Mouse (Mus musculus) liver, embryonic 13.5 days (tissue): ENCODE data around the gene Trpv4. TPM values are rescaled to one million over a fixed set of nuclear protein-coding genes. Genes with fewer than 3 reads are reported as not detected.

Source experiments
- ATAC-seq: fragments of 200-750 bp; cut with Nextera tagmentation; 2 replicates; pipeline ENCODE4 v1.8.0; 2017; ENCODE audit warnings: low read depth, mild to moderate bottlenecking, moderate number of reproducible peaks, moderate library complexity
- DNase-seq: peaks from one replicate; pipeline ENCODE4 v3.0.0; 2022
- H3K27ac ChIP-seq: fragments of 300-500 bp; sonication (generic); 2 replicates; pipeline ENCODE4 v1.5.1; 2015; ENCODE audit warnings: moderate library complexity, mild to moderate bottlenecking, inconsistent platforms
- H3K27me3 ChIP-seq: fragments of 300-500 bp; sonication (generic); 2 replicates; pipeline ENCODE4 v1.6.1; 2015; ENCODE audit warnings: mild to moderate bottlenecking, inconsistent platforms
- H3K36me3 ChIP-seq: fragments of 300-500 bp; sonication (generic); 2 replicates; pipeline ENCODE4 v1.6.1; 2015; ENCODE audit warnings: mild to moderate bottlenecking, inconsistent platforms
- H3K4me1 ChIP-seq: fragments of 300-500 bp; sonication (generic); replicated peaks from 2 replicates; pipeline ENCODE4 v1.6.1; 2015; ENCODE audit warnings: inconsistent platforms
- H3K4me2 ChIP-seq: fragments of 300-500 bp; sonication (generic); 2 replicates; pipeline ENCODE4 v1.6.1; 2015; ENCODE audit warnings: inconsistent platforms, mild to moderate bottlenecking, moderate library complexity
- H3K4me3 ChIP-seq: fragments of 300-500 bp; sonication (generic); replicated peaks from 2 replicates; pipeline ENCODE4 v1.5.1; 2015; ENCODE audit warnings: mild to moderate bottlenecking, inconsistent platforms
- H3K9ac ChIP-seq: fragments of 300-500 bp; sonication (generic); 2 replicates; pipeline ENCODE4 v1.6.1; 2015; ENCODE audit warnings: mild to moderate bottlenecking, inconsistent platforms
- H3K9me3 ChIP-seq: fragments of 300-500 bp; sonication (generic); replicated peaks from 2 replicates; pipeline ENCODE4 v1.6.1; 2016; ENCODE audit warnings: inconsistent platforms
- WGBS: fragments of 180-500 bp; shearing (Covaris S2); methylation state at CpG from one replicate; pipeline ENCODE4 v1.1.7; 2015; ENCODE audit not compliant: insufficient replicate concordance; 5-methylcytosine and 5-hydroxymethylcytosine counted together
- polyA plus RNA-seq: library from polyadenylated mRNA; unstranded; fragments of >200 nt; fragmentation: Nextera tagmentation; extraction: Ambion mirVana; gene quantifications from 2 replicates; pipeline ENCODE4 v1.2.1, GENCODE M21; 2015

Trpv4 gene
- polyA plus RNA-seq, 1 experiment from 2014 or later, result 0.17 TPM

DNA sequence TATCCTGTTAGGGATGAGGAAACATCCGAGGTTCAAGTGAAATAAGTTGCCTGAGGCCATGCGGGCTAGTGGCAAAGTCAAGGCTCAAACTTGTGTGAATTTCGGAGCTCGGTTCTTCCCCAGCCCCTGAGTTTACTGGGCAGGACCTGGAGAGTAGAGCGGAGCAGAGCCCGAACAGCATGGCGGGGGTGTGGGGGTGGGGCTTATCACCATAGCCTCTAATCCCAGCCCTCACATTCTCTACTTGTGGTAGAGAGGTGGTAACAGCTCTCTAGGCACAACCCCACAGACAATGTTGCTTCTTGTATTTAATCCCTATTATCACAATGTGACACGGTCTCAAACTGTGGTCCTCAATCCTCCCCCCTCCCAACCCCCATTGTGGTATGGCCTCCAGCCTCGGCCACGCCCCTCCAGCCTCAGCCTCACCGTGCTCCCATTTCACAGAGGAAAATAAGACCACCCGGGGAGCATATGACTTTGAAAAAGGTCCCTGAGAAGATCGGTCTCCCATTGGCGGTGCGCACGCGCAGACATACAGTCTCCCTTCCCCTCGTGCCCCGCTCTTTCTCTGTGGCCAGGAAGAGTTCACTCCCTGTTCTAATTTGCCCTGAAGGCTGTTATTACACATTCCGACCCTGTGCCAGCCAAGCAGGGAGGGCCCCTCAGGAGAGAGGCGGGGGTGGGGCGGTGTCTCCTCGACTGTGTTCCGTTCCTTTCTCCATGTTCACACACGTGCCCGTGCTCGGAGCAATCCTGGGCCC is 10.8 kb downstream of the Trpv4 start:
- Histone ChIP-seq H3K9me3 (no peaks in the 10 kb centered on the region), H3K27me3 (0 out of 2 replicates have a peak, but pooled peaks cover 7% of the 10 kb centered on the region), H3K36me3 (no peaks in the 10 kb centered on the region), H3K4me2 (peak overlapping the region; percentile 67), H3K9ac (peak overlapping the region; percentile 56), H3K27ac (peak overlapping the region; percentile 12; the same call in 1 of the 2 replicates), H3K4me1 (peaks cover 42% of the 10 kb centered on the region), H3K4me3 (peak overlapping the region; percentile 40)
- 1% methylated on average over 27 of the region's 27 CpGs for WGBS
- DNase-seq (peak; percentile 45), ATAC-seq (peak; percentile 63)

DNA sequence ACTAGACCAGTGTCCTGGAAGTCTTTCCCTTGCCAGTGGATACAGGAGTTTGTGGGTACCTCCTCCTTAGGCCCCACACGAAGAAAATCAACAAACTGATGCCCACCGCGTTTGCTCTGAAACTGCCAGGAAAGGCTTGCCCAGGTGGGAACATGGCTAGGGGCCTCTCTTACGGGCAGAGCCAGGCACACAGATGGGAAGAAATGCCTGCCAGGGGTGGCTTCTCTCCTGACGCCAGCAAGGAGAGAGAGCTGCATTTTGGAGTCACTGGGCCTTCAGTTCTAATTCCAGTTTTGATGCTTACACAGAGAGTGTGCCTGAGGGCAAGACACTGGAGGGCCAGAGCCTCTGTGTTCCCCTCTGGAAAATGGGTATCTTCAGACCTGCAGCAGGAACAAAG is 12.3 kb downstream of the Trpv4 start:
- peaks cover 9% of the 10 kb centered on the region; the same call in 1 of the 2 replicates for H3K27me3 ChIP-seq
- peaks cover 37% of the 10 kb centered on the region for H3K4me1 ChIP-seq
- no peak overlapping the region for H3K9ac ChIP-seq
- WGBS, result 71% methylated on average over 5 of the region's 5 CpGs
- ATAC-seq, result no peak
- no peak for DNase-seq
- H3K27ac ChIP-seq, result no peak overlapping the region
- H3K36me3 ChIP-seq, result no peaks in the 10 kb centered on the region
- H3K4me2 ChIP-seq, result no peak overlapping the region
- H3K4me3 ChIP-seq, result no peak overlapping the region
- no peaks in the 10 kb centered on the region for H3K9me3 ChIP-seq

DNA sequence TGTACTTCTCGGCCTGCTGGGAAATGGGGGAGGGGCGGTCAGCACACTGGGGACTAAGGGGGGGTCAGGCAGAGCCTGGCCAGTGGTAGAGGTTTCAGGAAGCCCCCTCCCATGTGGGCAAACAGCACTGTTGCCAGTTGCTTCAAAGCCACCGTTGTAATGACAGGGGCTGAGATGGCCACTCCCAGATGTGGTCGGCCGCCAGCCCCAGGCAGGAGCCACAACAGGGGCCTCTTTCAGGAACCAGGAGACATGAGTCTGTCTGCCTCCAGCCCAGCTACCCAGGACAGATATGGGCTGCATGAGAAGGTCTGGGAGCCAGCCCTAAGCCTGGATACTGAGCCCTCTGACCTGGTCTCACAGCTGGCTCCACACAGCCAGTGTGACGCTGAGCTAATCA is 13.3 kb downstream of the Trpv4 start:
- Histone ChIP-seq H3K9ac (no peak overlapping the region), H3K4me3 (no peak overlapping the region), H3K27me3 (peaks cover 16% of the 10 kb centered on the region), H3K4me2 (no peak overlapping the region), H3K4me1 (peaks cover 28% of the 10 kb centered on the region), H3K27ac (no peak overlapping the region), H3K36me3 (no peaks in the 10 kb centered on the region), H3K9me3 (no peaks in the 10 kb centered on the region)
- ATAC-seq (peak; percentile 41; the same call in 1 of the 2 replicates), DNase-seq (no peak)
- WGBS, result 9% methylated on average over 6 of the region's 6 CpGs

DNA sequence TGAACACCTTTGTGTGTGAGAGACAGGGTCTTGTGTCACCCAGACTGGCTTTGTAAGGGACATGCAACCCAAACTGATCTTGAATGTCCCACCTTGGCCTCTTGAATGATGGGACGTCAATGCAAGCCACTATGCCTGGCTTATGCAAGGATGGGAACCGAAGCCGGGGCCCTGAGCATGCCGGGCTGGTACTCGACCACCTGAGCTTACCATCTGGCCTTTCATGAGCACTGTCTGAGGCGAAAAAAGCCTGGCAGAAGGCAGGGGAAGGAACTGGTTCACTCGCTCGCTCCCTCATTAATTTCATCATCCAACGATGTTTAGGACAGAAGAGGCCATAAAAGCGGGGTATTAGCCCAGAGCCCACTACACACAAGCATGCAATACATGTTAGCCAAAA is 17.4 kb downstream of the Trpv4 start:
- H3K36me3 ChIP-seq, result no peaks in the 10 kb centered on the region
- ATAC-seq (no peak), DNase-seq (no peak)
- no peak overlapping the region for H3K4me2 ChIP-seq
- H3K4me3 ChIP-seq, result no peak overlapping the region
- H3K27me3 ChIP-seq, result peaks cover 21% of the 10 kb centered on the region
- peaks cover 16% of the 10 kb centered on the region for H3K4me1 ChIP-seq
- H3K9me3 ChIP-seq, result no peaks in the 10 kb centered on the region
- WGBS, result 65% methylated on average over 10 of the region's 10 CpGs
- H3K9ac ChIP-seq, result no peak overlapping the region
- H3K27ac ChIP-seq, result no peak overlapping the region

DNA sequence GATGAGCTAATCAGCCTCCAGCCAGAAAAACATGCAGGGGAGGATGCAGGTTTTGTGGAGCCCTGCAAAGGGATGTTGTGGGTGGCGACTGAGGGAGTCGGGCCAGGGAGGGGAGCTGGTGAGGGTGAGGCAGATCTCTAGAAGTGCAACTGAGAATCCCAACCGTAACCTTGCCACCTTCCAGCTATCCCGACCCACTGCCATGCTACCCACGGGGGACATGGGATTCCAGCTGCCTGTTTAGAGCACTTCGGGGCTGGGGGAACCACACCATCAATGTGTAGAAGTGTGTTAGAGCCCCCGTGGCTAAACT is 18.6 kb downstream of the Trpv4 start:
- H3K4me2 ChIP-seq, result no peak overlapping the region
- peaks cover 21% of the 10 kb centered on the region for H3K27me3 ChIP-seq
- H3K9me3 ChIP-seq, result no peaks in the 10 kb centered on the region
- ATAC-seq (peak; percentile 24; the same call in 1 of the 2 replicates), DNase-seq (no peak)
- no peak overlapping the region for H3K4me3 ChIP-seq
- no peaks in the 10 kb centered on the region for H3K36me3 ChIP-seq
- WGBS, result 20% methylated on average over 7 of the region's 7 CpGs
- no peak overlapping the region for H3K9ac ChIP-seq
- H3K27ac ChIP-seq, result no peak overlapping the region
- H3K4me1 ChIP-seq, result peaks cover 7% of the 10 kb centered on the region

DNA sequence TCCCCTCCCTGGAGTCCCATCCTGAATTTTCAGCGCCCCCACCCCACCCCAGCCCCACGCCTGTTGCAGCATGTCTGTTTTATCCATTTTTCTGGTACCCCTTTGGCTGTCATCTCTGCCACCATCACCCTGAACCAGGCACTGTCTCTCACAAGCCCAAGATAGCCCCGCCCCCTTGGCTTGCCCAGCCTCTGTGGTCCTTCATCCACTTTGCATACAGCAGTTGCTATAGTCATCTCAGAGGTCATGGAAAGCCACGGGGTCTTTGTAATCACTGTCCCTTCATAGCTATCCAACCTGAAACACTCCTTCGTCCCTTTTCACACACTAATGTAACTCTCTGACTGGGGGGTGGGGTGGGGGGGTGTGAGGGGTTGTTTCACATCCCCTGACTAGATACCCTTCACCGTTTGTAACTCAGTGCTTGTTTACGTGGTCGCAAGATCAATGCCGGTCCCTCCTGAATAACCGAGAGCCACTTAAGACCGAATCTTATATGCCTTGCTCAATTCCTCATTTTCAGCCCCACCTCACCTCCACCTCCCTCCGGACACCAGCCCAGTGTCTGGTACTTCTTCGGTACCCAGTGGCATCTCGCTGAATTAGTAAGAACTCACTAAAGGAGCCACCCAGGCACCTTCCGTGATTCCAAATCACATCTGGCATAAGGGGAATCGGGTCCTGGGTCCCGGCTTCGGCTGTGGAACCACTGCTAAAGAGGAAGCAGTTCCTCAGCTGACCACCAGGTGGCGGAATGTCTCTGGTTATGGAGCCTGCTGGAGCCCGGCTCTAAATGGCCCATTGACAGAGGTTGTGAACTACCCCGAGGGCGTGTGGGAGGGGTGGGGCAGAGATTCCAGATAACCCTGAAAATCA is 19.2 kb downstream of the Trpv4 start:
- Histone ChIP-seq H3K27ac (no peak overlapping the region), H3K27me3 (peaks cover 21% of the 10 kb centered on the region), H3K4me3 (no peak overlapping the region), H3K4me2 (no peak overlapping the region), H3K9me3 (no peaks in the 10 kb centered on the region), H3K4me1 (peaks cover 7% of the 10 kb centered on the region), H3K36me3 (no peaks in the 10 kb centered on the region), H3K9ac (no peak overlapping the region)
- peak; percentile 68 for DNase-seq
- WGBS, result 14% methylated on average over 22 of the region's 22 CpGs
- peak; percentile 63 for ATAC-seq

DNA sequence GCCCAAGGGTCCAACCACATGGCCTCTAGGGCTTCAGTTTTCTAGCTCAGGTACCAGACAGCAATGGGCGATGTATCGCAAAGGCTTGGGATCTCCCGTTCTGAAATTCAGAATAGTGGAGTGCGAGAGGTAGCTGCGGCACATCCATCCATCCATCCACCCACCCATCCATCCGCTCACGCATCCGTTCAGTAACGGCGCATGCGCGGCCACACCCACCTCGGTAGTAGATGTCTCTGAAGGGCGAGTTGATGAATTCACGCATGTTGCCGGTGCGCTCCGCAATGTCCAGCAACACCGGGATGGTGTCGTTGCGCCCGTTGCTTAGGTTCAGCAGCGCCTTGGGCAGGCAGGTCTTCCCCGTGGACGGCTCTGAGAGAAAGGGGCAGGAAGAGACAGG is 22.1 kb downstream of the Trpv4 start:
- peaks cover 7% of the 10 kb centered on the region for H3K4me1 ChIP-seq
- no peak for ATAC-seq

DNA sequence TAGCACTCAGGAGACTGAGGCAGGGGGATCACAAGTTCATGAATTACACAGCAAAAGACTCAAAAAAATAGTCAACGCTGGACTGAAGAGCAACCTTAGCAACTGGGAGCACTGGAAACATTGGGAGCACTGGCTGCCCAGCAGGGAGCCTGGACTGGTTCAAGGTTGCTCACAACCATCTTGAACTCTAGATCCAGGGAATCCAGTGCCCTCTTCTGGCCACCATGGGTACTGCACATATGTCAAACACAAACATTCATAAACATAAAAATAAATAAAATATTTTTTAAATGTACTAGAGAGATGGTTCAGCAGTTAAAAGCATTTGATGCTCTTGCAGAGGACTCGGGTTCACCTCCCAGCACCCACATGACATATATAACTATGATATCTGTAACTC is 26.9 kb downstream of the Trpv4 start:
- WGBS, result 32% methylated on average over 2 of the region's 2 CpGs
- Histone ChIP-seq H3K4me1 (no peaks in the 10 kb centered on the region), H3K9me3 (no peaks in the 10 kb centered on the region), H3K27me3 (no peaks in the 10 kb centered on the region), H3K9ac (no peak overlapping the region), H3K36me3 (no peaks in the 10 kb centered on the region), H3K27ac (no peak overlapping the region), H3K4me2 (no peak overlapping the region), H3K4me3 (no peak overlapping the region)
- no peak for ATAC-seq
- no peak for DNase-seq

More for the DNA sequence above, 22.1 kb downstream of the Trpv4 start:
- H3K27ac ChIP-seq, result no peak overlapping the region
- no peak overlapping the region for H3K4me3 ChIP-seq
- DNase-seq, result no peak
- no peak overlapping the region for H3K4me2 ChIP-seq
- H3K9me3 ChIP-seq, result no peaks in the 10 kb centered on the region
- H3K27me3 ChIP-seq, result peaks cover 14% of the 10 kb centered on the region
- WGBS, result 69% methylated on average over 25 of the region's 25 CpGs
- no peaks in the 10 kb centered on the region for H3K36me3 ChIP-seq
- no peak overlapping the region for H3K9ac ChIP-seq

DNA sequence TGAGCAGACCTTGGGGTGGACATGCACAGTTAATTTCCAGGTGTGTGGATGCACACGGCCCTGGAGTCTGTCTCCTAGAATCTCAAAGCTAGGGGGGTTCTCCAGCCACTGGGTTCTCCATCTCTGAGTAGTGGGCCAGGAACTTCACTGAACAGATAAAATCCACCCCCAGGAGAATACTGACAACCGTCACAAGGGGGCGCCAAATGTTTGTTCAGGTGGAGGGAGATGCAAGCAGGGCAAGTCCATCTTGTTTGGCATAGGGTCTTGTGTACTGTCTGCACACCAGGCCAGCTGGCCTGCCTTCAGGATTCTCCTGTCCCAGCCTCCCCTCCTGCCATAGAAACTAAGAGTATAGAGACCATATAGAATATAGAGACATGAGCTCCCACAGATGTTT is 32.6 kb downstream of the Trpv4 start:
- H3K4me2 ChIP-seq, result no peak overlapping the region
- H3K4me1 ChIP-seq, result no peaks in the 10 kb centered on the region
- WGBS, result 8% methylated on average over 3 of the region's 3 CpGs
- no peak for ATAC-seq
- no peak overlapping the region for H3K9ac ChIP-seq
- DNase-seq, result no peak
- H3K27me3 ChIP-seq, result no peaks in the 10 kb centered on the region
- no peak overlapping the region for H3K27ac ChIP-seq
- H3K36me3 ChIP-seq, result no peaks in the 10 kb centered on the region
- no peak overlapping the region for H3K4me3 ChIP-seq
- H3K9me3 ChIP-seq, result no peaks in the 10 kb centered on the region

DNA sequence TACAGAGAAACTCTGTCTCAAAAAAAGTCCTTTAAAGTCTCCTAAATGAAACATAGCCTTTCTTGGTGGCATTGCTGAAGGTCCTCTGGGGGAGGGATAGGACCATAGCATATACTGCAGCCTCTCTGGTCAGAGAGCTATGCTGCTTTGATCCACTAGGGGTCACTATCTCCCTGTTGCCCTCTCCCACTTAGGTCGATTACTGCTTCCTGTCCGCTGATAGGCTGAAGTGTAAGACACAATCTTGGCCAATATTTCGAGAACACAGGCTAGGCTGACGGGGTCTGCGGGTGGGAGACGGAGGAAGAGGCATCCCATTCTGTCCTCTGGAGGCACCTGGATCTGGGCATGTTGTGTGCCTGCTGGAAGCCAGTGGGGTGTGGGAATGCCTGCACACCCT is 37.9 kb downstream of the Trpv4 start:
- WGBS, result 26% methylated on average over 6 of the region's 6 CpGs
- Histone ChIP-seq H3K4me1 (peaks cover 20% of the 10 kb centered on the region), H3K9me3 (no peaks in the 10 kb centered on the region), H3K27me3 (no peaks in the 10 kb centered on the region), H3K36me3 (no peaks in the 10 kb centered on the region), H3K4me3 (no peak overlapping the region), H3K4me2 (no peak overlapping the region), H3K9ac (no peak overlapping the region), H3K27ac (no peak overlapping the region)
- no peak for ATAC-seq
- DNase-seq, result no peak

DNA sequence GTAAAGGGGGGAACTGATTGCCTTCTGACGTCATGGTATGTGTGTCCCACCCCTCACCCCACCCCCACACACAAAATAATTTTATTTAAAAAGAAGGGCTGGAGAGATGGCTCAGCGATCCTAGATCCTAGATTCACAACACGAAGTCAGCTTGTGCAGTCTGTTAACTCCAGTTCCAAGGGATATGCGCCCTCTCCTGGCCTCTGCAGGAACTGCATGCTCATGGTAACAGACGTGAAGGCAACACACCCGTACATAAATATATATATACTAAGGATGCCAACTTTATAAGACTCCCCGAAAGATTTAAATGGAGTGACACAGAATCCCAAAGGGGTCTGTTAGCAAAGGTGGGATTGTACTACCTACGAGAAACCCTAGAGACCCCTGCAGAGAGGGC is 39.4 kb downstream of the Trpv4 start:
- H3K9ac ChIP-seq, result no peak overlapping the region
- ATAC-seq, result no peak
- peak; percentile 68 for DNase-seq

More for the DNA sequence above, 39.4 kb downstream of the Trpv4 start:
- H3K27me3 ChIP-seq, result no peaks in the 10 kb centered on the region
- no peaks in the 10 kb centered on the region for H3K9me3 ChIP-seq
- H3K4me3 ChIP-seq, result no peak overlapping the region
- H3K27ac ChIP-seq, result no peak overlapping the region
- WGBS, result 17% methylated on average over 8 of the region's 8 CpGs
- H3K4me2 ChIP-seq, result no peak overlapping the region
- peaks cover 35% of the 10 kb centered on the region for H3K4me1 ChIP-seq
- H3K36me3 ChIP-seq, result no peaks in the 10 kb centered on the region
